Mouse (Mus musculus): ENCODE results near the gene Gstm7. TPM values are rescaled to one million over a fixed set of nuclear protein-coding genes. Genes with fewer than 3 reads are reported as not detected.
"Not testable (repeated sequence)": the region's sequence is repeated elsewhere in the genome, so short reads cannot be mapped to it uniquely, and the experiment has no call there.

Gstm7 gene
- polyA plus RNA-seq, 1 experiment from 2014 or later = 50.8 TPM

DNA sequence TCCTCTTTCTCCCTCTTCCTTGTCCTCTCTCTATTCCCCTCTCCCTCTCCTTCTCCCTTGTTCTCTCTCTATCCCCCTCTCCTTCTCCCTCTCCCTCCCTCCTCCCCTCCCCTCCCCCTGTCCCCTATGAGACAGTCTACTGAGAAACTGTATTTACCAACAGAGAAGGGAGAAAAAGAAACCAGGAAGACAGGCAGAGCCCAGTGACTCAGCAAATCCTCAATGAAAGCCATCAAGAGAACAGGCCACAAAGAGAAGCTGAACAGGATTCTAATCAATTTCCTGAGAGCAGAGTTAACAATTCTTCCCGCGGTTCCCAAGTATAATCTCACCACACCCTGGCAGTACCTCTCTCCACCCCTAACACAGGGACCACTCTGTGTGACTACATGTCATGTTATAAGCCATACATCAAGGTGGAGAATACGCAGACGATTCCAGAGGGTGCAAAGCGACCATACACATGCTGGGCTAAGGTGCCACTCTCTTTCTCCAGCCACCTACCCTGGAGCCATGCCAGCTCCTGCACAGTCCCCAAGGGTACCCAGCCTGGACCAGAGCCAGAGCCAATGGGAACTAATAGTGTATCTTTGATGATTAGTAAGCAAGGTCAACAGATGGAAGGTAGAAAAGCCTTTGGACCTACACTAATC lies 33.2 kb upstream of the Gstm7 start:
- 71% methylated on average over 5 of the region's 5 CpGs for WGBS
- Histone ChIP-seq H3K9ac (ENCODE audit: low read length) (no peak overlapping the region), H3K27ac (ENCODE audit: low read depth, low read length) (no peak overlapping the region), H3K9me3 (ENCODE audit: control insufficient read depth, low read length) (no peaks in the 10 kb centered on the region), H3K4me1 (ENCODE audit: control insufficient read depth, insufficient read depth, low read length) (no peaks in the 10 kb centered on the region), H3K4me3 (ENCODE audit: low read depth, low read length) (no peak overlapping the region), H3K4me2 (ENCODE audit: low read depth) (no peak overlapping the region), H3K27me3 (ENCODE audit: control insufficient read depth, insufficient read depth, low read length) (no peaks in the 10 kb centered on the region), H3K36me3 (ENCODE audit: control insufficient read depth, insufficient read depth, low read length) (no peaks in the 10 kb centered on the region)
- ATAC-seq (ENCODE audit: insufficient read depth, low FRiP score, low TSS enrichment) = no peak
- no peak for DNase-seq (ENCODE audit: low spot score)

DNA sequence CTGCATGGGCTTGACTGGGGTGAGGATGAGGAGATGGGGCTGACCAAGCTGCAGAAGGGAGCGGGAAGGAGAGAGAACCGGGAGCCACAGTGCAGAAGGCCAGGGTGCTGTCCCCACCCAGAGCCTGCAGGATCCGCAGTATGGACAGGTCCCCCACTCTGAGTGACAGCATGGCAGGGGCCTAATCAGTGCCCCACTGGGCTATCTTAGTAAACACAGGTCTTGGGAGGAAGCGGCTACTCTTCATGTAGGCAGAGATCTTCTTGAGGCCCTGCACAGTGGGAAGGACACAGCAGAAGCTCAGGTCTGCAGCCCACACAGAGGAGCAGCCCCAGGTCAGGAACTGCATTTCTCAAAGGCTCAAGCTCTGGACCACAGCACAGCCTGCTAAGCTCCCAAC lies 32.4 kb upstream of the Gstm7 start:
- no peak overlapping the region for H3K4me2 ChIP-seq (ENCODE audit: low read depth)
- H3K9ac ChIP-seq (ENCODE audit: low read length) = no peak overlapping the region
- ATAC-seq (ENCODE audit: insufficient read depth, low FRiP score, low TSS enrichment) (no peak), DNase-seq (ENCODE audit: low spot score) (no peak)
- no peaks in the 10 kb centered on the region for H3K27me3 ChIP-seq (ENCODE audit: control insufficient read depth, insufficient read depth, low read length)
- H3K27ac ChIP-seq (ENCODE audit: low read depth, low read length) = no peak overlapping the region
- H3K9me3 ChIP-seq (ENCODE audit: control insufficient read depth, low read length) = no peaks in the 10 kb centered on the region
- no peak overlapping the region for H3K4me3 ChIP-seq (ENCODE audit: low read depth, low read length)
- H3K36me3 ChIP-seq (ENCODE audit: control insufficient read depth, insufficient read depth, low read length) = no peaks in the 10 kb centered on the region
- WGBS = 91% methylated on average over 4 of the region's 4 CpGs
- no peaks in the 10 kb centered on the region for H3K4me1 ChIP-seq (ENCODE audit: control insufficient read depth, insufficient read depth, low read length)

DNA sequence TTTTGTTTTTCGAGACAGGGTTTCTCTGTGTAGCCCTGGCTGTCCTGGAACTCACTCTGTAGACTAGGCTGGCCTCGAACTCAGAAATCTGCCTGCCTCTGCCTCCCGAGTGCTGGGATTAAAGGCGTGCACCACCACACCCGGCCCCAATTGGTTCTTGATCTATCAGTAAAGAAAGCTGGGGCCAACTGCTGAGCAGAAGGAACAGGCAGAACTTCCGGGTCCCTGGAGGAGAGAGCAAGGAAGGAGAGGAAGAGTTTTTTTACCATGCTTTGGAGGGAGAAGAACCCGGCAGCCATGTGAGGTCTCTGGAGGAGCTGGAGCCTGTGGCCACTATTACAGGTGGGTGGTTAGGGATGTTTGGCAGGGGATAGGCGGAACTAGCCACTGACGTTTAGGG lies 23.6 kb upstream of the Gstm7 start:
- 93% methylated on average over 9 of the region's 9 CpGs for WGBS
- not testable (repeated sequence) for H3K9ac ChIP-seq (ENCODE audit: low read length); H3K27ac ChIP-seq (ENCODE audit: low read depth, low read length); ATAC-seq (ENCODE audit: insufficient read depth, low FRiP score, low TSS enrichment); DNase-seq (ENCODE audit: low spot score); H3K27me3 ChIP-seq (ENCODE audit: control insufficient read depth, insufficient read depth, low read length); H3K4me1 ChIP-seq (ENCODE audit: control insufficient read depth, insufficient read depth, low read length); H3K4me2 ChIP-seq (ENCODE audit: low read depth); H3K4me3 ChIP-seq (ENCODE audit: low read depth, low read length); H3K9me3 ChIP-seq (ENCODE audit: control insufficient read depth, low read length); H3K36me3 ChIP-seq (ENCODE audit: control insufficient read depth, insufficient read depth, low read length)

DNA sequence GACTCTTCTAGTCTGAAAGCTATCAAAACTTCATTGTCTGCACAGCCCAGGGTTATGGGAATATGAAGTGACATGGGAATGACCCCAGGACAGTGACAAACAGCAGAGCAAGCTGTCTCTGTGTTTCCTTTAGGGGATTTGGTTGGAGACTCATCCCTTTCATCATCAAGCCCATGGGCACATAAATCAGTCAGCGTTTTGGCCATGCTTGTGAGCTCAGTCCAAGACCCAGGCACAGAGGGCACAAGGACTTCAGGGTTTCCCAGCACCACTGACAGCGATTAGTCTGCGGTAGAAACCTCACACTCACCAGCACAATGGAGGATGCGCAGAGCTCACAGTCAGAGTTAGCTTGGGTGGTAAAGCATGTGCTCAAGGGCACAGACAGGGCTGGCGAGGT lies 22.3 kb upstream of the Gstm7 start:
- DNase-seq (ENCODE audit: low spot score) (no peak), ATAC-seq (ENCODE audit: insufficient read depth, low FRiP score, low TSS enrichment) (no peak)
- no peak overlapping the region for H3K4me2 ChIP-seq (ENCODE audit: low read depth)
- H3K27me3 ChIP-seq (ENCODE audit: control insufficient read depth, insufficient read depth, low read length) = no peaks in the 10 kb centered on the region
- H3K9me3 ChIP-seq (ENCODE audit: control insufficient read depth, low read length) = no peaks in the 10 kb centered on the region
- H3K36me3 ChIP-seq (ENCODE audit: control insufficient read depth, insufficient read depth, low read length) = no peaks in the 10 kb centered on the region
- H3K4me3 ChIP-seq (ENCODE audit: low read depth, low read length) = no peak overlapping the region
- no peaks in the 10 kb centered on the region for H3K4me1 ChIP-seq (ENCODE audit: control insufficient read depth, insufficient read depth, low read length)
- 84% methylated on average over 5 of the region's 5 CpGs for WGBS
- H3K9ac ChIP-seq (ENCODE audit: low read length) = no peak overlapping the region
- H3K27ac ChIP-seq (ENCODE audit: low read depth, low read length) = no peak overlapping the region

DNA sequence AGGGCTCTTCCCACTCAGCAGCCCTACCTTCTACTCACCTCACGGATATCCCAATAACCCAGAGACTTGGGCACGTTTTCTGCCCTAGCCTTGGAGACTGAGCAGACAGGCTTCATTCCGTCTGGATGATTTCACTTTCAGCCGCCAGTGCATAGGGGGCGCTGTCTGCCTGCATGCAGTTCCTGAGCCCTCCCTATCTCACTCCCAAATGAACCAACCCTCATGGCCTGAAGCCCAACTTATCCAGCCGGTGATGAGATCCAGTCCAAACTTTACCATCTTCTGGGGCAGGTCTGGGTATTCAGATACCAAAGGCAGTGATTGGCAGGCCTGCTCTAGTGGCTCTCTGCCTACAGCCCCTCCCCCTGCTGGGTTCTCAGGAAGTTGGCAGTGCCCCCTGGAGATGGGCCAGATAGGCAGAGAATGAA lies 21.7 kb upstream of the Gstm7 start:
- H3K4me1 ChIP-seq (ENCODE audit: control insufficient read depth, insufficient read depth, low read length) = no peaks in the 10 kb centered on the region
- H3K36me3 ChIP-seq (ENCODE audit: control insufficient read depth, insufficient read depth, low read length) = no peaks in the 10 kb centered on the region
- H3K27me3 ChIP-seq (ENCODE audit: control insufficient read depth, insufficient read depth, low read length) = no peaks in the 10 kb centered on the region
- no peaks in the 10 kb centered on the region for H3K9me3 ChIP-seq (ENCODE audit: control insufficient read depth, low read length)
- no peak overlapping the region for H3K4me3 ChIP-seq (ENCODE audit: low read depth, low read length)
- H3K9ac ChIP-seq (ENCODE audit: low read length) = no peak overlapping the region
- no peak overlapping the region for H3K27ac ChIP-seq (ENCODE audit: low read depth, low read length)
- no peak overlapping the region for H3K4me2 ChIP-seq (ENCODE audit: low read depth)
- ATAC-seq (ENCODE audit: insufficient read depth, low FRiP score, low TSS enrichment) = no peak; the same call in 1 of the 2 replicates
- WGBS = 17% methylated on average over 6 of the region's 6 CpGs
- DNase-seq (ENCODE audit: low spot score) = peak; percentile 31

DNA sequence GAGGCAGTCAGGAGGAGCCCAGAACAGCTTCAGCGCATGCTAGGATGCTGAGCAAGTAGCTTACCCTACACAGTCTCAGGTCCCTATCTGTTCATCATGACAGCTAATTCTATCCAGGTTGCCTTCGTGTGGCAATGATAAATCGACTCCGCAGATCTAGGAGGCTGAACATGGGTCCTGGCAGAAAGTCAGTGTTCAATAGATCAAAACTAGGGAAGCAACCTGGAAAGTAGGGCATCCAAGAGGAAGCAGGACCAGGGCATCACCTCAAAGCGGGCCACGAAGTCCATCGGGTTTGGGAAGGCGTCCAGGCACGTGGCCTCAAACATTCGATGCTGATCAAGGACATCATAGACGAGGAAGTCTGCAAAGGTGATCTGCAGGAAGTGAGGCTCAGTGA lies 18.9 kb upstream of the Gstm7 start:
- no peak overlapping the region for H3K27ac ChIP-seq (ENCODE audit: low read depth, low read length)
- H3K4me3 ChIP-seq (ENCODE audit: low read depth, low read length) = no peak overlapping the region
- no peaks in the 10 kb centered on the region for H3K9me3 ChIP-seq (ENCODE audit: control insufficient read depth, low read length)
- no peaks in the 10 kb centered on the region for H3K36me3 ChIP-seq (ENCODE audit: control insufficient read depth, insufficient read depth, low read length)
- 88% methylated on average over 11 of the region's 11 CpGs for WGBS
- ATAC-seq (ENCODE audit: insufficient read depth, low FRiP score, low TSS enrichment) (no peak), DNase-seq (ENCODE audit: low spot score) (no peak)
- no peaks in the 10 kb centered on the region for H3K27me3 ChIP-seq (ENCODE audit: control insufficient read depth, insufficient read depth, low read length)
- no peak overlapping the region for H3K4me2 ChIP-seq (ENCODE audit: low read depth)
- H3K4me1 ChIP-seq (ENCODE audit: control insufficient read depth, insufficient read depth, low read length) = no peaks in the 10 kb centered on the region
- no peak overlapping the region for H3K9ac ChIP-seq (ENCODE audit: low read length)

DNA sequence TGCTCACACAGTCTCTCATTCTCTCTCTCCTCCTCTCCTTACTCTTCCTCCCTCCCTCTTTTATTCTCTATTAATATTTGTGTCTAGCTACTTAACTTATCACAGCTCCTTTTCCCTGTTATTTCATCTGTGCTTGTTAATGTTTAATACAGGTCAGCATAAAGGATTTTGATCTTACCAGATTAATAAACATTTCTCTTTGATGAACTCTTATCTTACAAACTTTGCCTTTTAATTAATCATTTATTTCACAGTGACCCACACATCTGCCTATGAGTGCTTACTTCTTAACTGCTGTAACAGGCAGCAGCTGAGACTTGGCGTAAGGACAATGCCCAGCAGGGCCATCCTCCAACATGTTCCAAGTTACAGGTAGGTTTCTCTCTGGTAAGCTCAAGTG lies 17.8 kb upstream of the Gstm7 start:
- 94% methylated on average over 1 of the region's 1 CpGs for WGBS
- H3K27me3 ChIP-seq (ENCODE audit: control insufficient read depth, insufficient read depth, low read length); H3K4me3 ChIP-seq (ENCODE audit: low read depth, low read length); ATAC-seq (ENCODE audit: insufficient read depth, low FRiP score, low TSS enrichment); H3K36me3 ChIP-seq (ENCODE audit: control insufficient read depth, insufficient read depth, low read length); H3K27ac ChIP-seq (ENCODE audit: low read depth, low read length); H3K9me3 ChIP-seq (ENCODE audit: control insufficient read depth, low read length); H3K4me2 ChIP-seq (ENCODE audit: low read depth); H3K9ac ChIP-seq (ENCODE audit: low read length); DNase-seq (ENCODE audit: low spot score); H3K4me1 ChIP-seq (ENCODE audit: control insufficient read depth, insufficient read depth, low read length): not testable (repeated sequence)

DNA sequence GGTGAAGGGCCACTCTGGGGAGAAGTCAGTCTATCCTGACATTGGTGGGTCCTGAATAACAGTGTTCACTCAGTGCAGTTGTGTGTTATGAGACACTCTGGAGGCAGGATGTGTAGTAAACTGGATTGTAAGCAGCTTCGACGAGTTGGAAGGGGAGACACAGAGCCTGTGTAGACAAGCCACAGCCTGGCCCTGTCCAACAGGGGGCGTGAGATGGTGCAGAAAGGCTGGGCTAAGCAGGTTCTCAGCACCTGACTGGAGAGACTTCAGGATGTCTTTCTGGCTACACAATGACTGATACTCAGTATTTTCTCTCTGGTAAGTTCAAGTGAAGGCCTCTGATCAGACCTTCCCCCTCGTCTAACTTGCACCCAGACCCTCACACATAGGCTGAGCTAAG lies 14.1 kb upstream of the Gstm7 start:
- Histone ChIP-seq H3K27ac (ENCODE audit: low read depth, low read length) (no peak overlapping the region), H3K9me3 (ENCODE audit: control insufficient read depth, low read length) (no peaks in the 10 kb centered on the region), H3K4me2 (ENCODE audit: low read depth) (no peak overlapping the region), H3K36me3 (ENCODE audit: control insufficient read depth, insufficient read depth, low read length) (no peaks in the 10 kb centered on the region), H3K9ac (ENCODE audit: low read length) (no peak overlapping the region), H3K27me3 (ENCODE audit: control insufficient read depth, insufficient read depth, low read length) (no peaks in the 10 kb centered on the region), H3K4me1 (ENCODE audit: control insufficient read depth, insufficient read depth, low read length) (no peaks in the 10 kb centered on the region), H3K4me3 (ENCODE audit: low read depth, low read length) (no peak overlapping the region)
- DNase-seq (ENCODE audit: low spot score) = no peak
- WGBS = 42% methylated on average over 4 of the region's 4 CpGs
- no peak for ATAC-seq (ENCODE audit: insufficient read depth, low FRiP score, low TSS enrichment)

DNA sequence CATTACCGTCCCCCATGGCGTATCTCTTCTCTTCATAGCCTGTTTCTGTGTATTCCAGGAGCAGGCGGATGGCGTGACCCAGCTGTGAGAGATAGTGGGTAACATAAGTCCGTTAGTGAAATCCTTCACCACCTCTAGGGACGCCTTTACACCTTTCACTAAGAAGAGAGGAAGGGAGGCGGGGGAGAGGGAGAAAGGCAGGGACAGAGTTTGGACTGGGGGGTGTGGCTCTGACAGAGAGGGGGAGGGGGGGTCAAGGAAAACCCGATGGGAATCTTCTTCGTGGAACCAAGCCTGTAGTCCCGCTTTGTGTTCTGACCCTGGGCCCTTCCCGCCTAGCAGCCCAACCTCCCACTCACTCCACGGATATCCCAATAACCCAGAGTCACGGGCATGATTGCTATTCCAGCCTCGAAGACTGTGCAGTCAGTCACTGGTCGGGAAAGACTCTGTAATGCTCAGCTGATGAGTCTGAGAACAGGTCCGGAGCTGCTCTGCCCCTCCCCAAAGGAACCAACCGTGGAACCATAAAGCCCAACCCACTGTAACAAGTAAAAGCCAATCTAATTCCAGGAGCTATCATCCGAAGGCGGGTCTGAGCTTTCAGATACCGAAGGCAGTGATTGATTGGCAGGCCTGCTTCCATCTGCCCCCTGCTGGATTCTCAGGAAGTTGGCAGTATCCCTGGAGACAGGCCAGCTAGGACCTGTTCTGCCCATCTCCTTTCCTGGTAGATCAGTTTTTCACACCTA lies 11.8 kb upstream of the Gstm7 start, which contains the start of gene Gstm6:
TSS of gene Gstm6 (minus strand) at position 511 of the 752 bp plus-strand sequence.
- Histone ChIP-seq H3K4me1 (ENCODE audit: control insufficient read depth, insufficient read depth, low read length) (no peaks in the 10 kb centered on the region), H3K4me3 (ENCODE audit: low read depth, low read length) (0 out of 2 replicates have a peak within 1 kb of the TSS, but pooled peaks have one; percentile 9), H3K9me3 (ENCODE audit: control insufficient read depth, low read length) (no peaks in the 10 kb centered on the region), H3K27me3 (ENCODE audit: control insufficient read depth, insufficient read depth, low read length) (no peaks in the 10 kb centered on the region), H3K4me2 (ENCODE audit: low read depth) (peak within 1 kb of the TSS; percentile 39), H3K9ac (ENCODE audit: low read length) (peak within 1 kb of the TSS; percentile 9; the same call in 1 of the 2 replicates), H3K36me3 (ENCODE audit: control insufficient read depth, insufficient read depth, low read length) (no peaks in the 10 kb centered on the region), H3K27ac (ENCODE audit: low read depth, low read length) (no peak within 1 kb of the TSS)
- 13% methylated on average over 20 of the region's 20 CpGs for WGBS
- ATAC-seq (ENCODE audit: insufficient read depth, low FRiP score, low TSS enrichment) (peak; percentile 63), DNase-seq (ENCODE audit: low spot score) (peak; percentile 59)
